Mouse (Mus musculus) limb, embryonic 14.5 days (tissue): ENCODE data around the gene Inhbb. TPM values are rescaled to one million over a fixed set of nuclear protein-coding genes. Genes with fewer than 3 reads are reported as not detected.

Experiments used
- ATAC-seq: fragments of 200-750 bp; cut with Nextera tagmentation; 2 replicates; pipeline ENCODE4 v1.8.0; 2017; ENCODE audit warnings: low read depth, moderate number of reproducible peaks, moderate TSS enrichment; ENCODE audit not compliant: low FRiP score
- DNase-seq: peaks from one replicate; pipeline ENCODE4 v3.0.0-alpha.2; 2015; ENCODE audit warnings: low spot score
- H3K27ac ChIP-seq: fragments of 300-500 bp; sonication (generic); replicated peaks from 2 replicates; pipeline ENCODE4 v1.5.1; 2014; ENCODE audit warnings: low read depth, mild to moderate bottlenecking, low read length, moderate library complexity, mixed read lengths
- H3K27me3 ChIP-seq: fragments of 300-500 bp; sonication (generic); 2 replicates; pipeline ENCODE4 v1.6.1; 2014; ENCODE audit warnings: low read length, mixed read lengths; ENCODE audit not compliant: control insufficient read depth, insufficient read depth
- H3K36me3 ChIP-seq: fragments of 300-500 bp; sonication (generic); 2 replicates; pipeline ENCODE4 v1.6.1; 2014; ENCODE audit warnings: mild to moderate bottlenecking, low read length, moderate library complexity, mixed read lengths; ENCODE audit not compliant: control insufficient read depth, insufficient read depth
- H3K4me1 ChIP-seq: fragments of 300-500 bp; sonication (generic); 2 replicates; pipeline ENCODE4 v1.6.1; 2014; ENCODE audit warnings: antibody characterized with exemption, low read length, mixed read lengths; ENCODE audit not compliant: control insufficient read depth, insufficient read depth
- H3K4me2 ChIP-seq: fragments of 300-500 bp; sonication (generic); replicated peaks from 2 replicates; pipeline ENCODE4 v1.6.1; 2014; ENCODE audit warnings: low read depth, mild to moderate bottlenecking, low read length, moderate library complexity; ENCODE audit not compliant: severe bottlenecking
- H3K4me3 ChIP-seq: fragments of 300-500 bp; sonication (generic); replicated peaks from 2 replicates; pipeline ENCODE4 v1.5.1; 2014; ENCODE audit warnings: low read length
- H3K9ac ChIP-seq: fragments of 300-500 bp; sonication (generic); 2 replicates; pipeline ENCODE4 v1.6.1; 2014; ENCODE audit warnings: mild to moderate bottlenecking, low read depth, low read length, moderate library complexity; ENCODE audit not compliant: severe bottlenecking
- H3K9me3 ChIP-seq: fragments of 300-500 bp; sonication (generic); 2 replicates; pipeline ENCODE4 v1.6.1; 2016; ENCODE audit warnings: low read length; ENCODE audit not compliant: control insufficient read depth
- POLR2A ChIP-seq: fragments of 200-500 bp; IDR thresholded peaks from 2 replicates; pipeline ENCODE4 v1.8.0; 2012; ENCODE audit warnings: inconsistent platforms, mild to moderate bottlenecking, moderate library complexity, borderline replicate concordance; ENCODE audit not compliant: insufficient read depth, insufficient read length; ENCODE audit errors: extremely low read depth
- WGBS: fragments of 180-500 bp; shearing (Covaris S2); extraction: QIAGEN DNeasy Blood & Tissue Kit; methylation state at CpG from one replicate; pipeline ENCODE4 v1.1.7; 2014; 5-methylcytosine and 5-hydroxymethylcytosine counted together
- polyA plus RNA-seq, 2 experiments: library from polyadenylated mRNA; depleted of rRNA in 1 of 2; stranded (reverse) in 1 of 2; unstranded in 1 of 2; fragments of >200 nt; fragmentation: Nextera tagmentation in 1 of 2; extraction: Ambion mirVana in 1 of 2; gene quantifications; 2 replicates each; pipeline versions ENCODE4 v1.2.1 to v1.2.3; 2012 to 2014

Gene Inhbb
- polyA plus RNA-seq, 2 experiments, result 1.6 to 2.9 TPM

DNA sequence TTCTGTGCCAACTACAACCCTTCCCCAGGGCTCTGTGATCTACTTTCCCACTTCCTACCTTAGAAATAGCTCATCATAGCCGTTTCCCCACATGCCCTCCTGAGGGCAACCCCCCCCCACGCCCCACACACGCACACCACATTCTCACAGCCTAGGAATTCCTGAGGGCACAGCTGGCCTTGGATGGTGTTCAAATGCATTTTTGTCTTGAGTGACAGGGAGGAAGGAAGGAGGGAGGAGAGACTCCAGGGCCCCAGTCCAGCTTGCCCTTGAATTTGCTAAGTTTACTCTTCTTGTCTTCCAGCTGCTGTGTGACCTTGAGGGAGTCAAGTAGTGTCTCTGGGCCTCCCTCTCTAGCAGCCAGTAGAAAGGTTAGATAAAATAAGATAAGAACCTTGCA, 17.2 kb downstream of the Inhbb start:
- ATAC-seq, result no peak
- 22% methylated on average over 3 of the region's 3 CpGs for WGBS
- Histone ChIP-seq H3K4me2 (no peak overlapping the region), H3K4me1 (no peaks in the 10 kb centered on the region), H3K27ac (no peak overlapping the region), H3K4me3 (no peak overlapping the region), H3K27me3 (no peaks in the 10 kb centered on the region), H3K9ac (no peak overlapping the region), H3K36me3 (no peaks in the 10 kb centered on the region), H3K9me3 (no peaks in the 10 kb centered on the region)
- DNase-seq, result peak; percentile 19
- TF ChIP-seq POLR2A, result no peak

DNA sequence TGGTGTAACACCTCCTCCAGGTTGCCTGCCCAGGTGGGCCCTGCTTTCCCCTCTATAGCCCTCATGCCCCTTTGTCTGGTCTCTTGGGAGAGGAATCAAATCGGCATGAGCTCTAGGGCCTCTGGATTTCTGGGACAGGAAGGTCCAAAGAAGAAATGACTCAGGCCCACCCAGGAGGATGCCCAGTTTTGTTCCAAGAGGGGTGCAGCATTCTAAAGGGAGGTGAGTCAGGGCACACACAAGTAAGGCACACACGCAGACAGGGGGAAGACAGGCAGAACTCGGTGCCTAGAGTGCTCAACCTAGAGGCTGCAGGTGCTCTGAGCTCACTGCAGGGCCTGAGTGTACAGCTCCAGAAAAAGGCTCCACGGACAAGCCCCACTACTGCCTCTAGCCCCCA, 17.7 kb downstream of the Inhbb start:
- no peak for TF ChIP-seq POLR2A
- no peaks in the 10 kb centered on the region for H3K27me3 ChIP-seq
- WGBS, result 59% methylated on average over 4 of the region's 4 CpGs
- no peak overlapping the region for H3K9ac ChIP-seq
- ATAC-seq (no peak), DNase-seq (no peak)
- H3K36me3 ChIP-seq, result no peaks in the 10 kb centered on the region
- H3K4me3 ChIP-seq, result no peak overlapping the region
- no peaks in the 10 kb centered on the region for H3K4me1 ChIP-seq
- H3K4me2 ChIP-seq, result no peak overlapping the region
- no peak overlapping the region for H3K27ac ChIP-seq
- H3K9me3 ChIP-seq, result no peaks in the 10 kb centered on the region

DNA sequence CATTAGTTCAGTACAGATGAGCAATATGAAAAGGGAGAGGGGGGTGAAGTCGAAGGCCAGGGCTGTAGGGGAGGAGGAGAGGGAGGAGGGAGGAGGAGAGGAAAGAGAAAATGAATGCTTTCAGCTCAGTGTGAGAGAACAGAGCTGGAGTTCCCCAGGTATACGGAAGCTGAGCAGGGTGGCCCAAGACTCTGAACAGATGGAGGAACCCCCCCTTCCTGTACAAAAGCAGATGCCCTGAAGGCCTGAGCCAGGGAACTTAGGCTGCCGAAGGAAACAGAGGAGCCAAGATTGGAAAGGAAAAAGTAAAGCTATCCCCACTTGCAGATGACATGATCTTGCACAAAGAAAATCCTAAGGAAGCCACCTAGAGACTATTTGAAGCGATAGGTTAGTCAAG, 20.8 kb downstream of the Inhbb start:
- 50% methylated on average over 4 of the region's 4 CpGs for WGBS
- Histone ChIP-seq H3K4me3 (no peak overlapping the region), H3K27ac (no peak overlapping the region), H3K4me2 (no peak overlapping the region), H3K4me1 (no peaks in the 10 kb centered on the region), H3K9me3 (no peaks in the 10 kb centered on the region), H3K9ac (no peak overlapping the region), H3K27me3 (no peaks in the 10 kb centered on the region), H3K36me3 (no peaks in the 10 kb centered on the region)
- ATAC-seq, result no peak
- DNase-seq, result no peak
- no peak for TF ChIP-seq POLR2A

DNA sequence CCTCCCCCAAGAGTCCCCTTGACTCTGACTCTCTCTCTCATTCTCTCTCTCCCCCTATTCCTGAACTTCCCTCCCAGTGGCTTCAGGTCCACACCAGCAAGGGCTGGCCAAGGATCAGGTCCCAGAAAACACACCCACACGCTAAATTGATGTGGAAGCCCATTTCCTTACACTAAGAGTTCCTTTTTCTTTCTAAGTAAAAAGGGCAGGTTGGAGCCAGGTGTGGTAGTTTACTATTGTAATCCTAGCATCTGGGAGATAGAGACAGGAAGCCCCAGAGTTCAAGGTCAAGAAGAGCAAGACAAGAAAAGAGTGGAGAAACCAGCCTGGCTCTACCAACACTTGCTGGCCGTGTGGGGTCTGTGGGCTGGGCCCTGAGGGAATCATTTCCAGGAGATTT, 23.4 kb downstream of the Inhbb start:
- Histone ChIP-seq H3K27me3 (no peaks in the 10 kb centered on the region), H3K4me2 (no peak overlapping the region), H3K9me3 (no peaks in the 10 kb centered on the region), H3K4me1 (no peaks in the 10 kb centered on the region), H3K4me3 (no peak overlapping the region), H3K9ac (no peak overlapping the region), H3K36me3 (no peaks in the 10 kb centered on the region), H3K27ac (no peak overlapping the region)
- no peak for ATAC-seq
- 61% methylated on average over 2 of the region's 2 CpGs for WGBS
- no peak for TF ChIP-seq POLR2A
- no peak for DNase-seq

DNA sequence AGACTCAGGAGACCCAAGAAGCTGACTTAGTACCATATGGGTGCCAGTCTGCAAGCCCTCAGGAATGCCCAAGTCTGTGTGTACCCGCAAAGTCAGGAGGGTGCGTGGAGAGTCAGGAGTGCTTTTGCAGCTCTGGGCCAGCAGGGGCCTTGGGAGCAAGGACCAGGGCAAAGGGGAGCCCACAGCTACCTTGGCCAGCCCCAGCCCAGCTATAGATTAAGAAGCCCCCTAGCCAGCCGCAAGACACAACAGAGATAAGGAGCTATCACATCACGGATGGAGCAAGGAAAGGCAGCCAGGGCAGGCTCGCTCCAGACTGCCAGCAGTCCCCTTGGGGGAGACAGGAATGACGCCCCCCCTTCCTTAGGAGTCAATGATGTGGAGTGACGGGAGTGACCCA, 24.2 kb downstream of the Inhbb start:
- Histone ChIP-seq H3K27me3 (no peaks in the 10 kb centered on the region), H3K9me3 (no peaks in the 10 kb centered on the region), H3K4me3 (no peak overlapping the region), H3K36me3 (no peaks in the 10 kb centered on the region), H3K4me1 (no peaks in the 10 kb centered on the region), H3K9ac (no peak overlapping the region), H3K4me2 (no peak overlapping the region), H3K27ac (no peak overlapping the region)
- no peak for TF ChIP-seq POLR2A
- 84% methylated on average over 7 of the region's 7 CpGs for WGBS
- ATAC-seq (no peak), DNase-seq (no peak)

DNA sequence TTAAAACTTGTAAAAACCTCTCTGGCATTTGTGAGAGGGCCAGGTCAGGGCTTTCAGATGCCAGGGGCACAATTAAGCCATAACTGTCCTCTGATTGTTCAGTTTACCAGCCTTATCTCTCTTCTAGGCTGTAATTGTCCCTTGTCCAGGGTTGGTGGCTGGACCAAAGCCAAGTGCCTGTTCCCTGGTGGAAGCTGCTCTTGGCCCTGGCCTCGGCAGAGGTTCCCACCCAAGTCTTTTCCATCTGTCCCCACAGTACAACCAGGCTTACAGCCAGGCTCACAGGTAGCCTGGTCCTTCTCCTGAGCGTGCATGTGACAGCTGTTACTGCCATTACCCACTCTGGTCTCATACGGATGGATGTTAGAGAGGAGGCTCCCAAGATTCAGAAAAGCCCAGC, 30.7 kb downstream of the Inhbb start:
- no peak overlapping the region for H3K27ac ChIP-seq
- no peaks in the 10 kb centered on the region; the same call in 1 of the 2 replicates for H3K4me1 ChIP-seq
- no peak for DNase-seq
- H3K9me3 ChIP-seq, result no peaks in the 10 kb centered on the region
- ATAC-seq, result no peak
- no peak overlapping the region for H3K4me3 ChIP-seq
- no peak for TF ChIP-seq POLR2A
- no peaks in the 10 kb centered on the region for H3K27me3 ChIP-seq
- no peaks in the 10 kb centered on the region for H3K36me3 ChIP-seq
- H3K4me2 ChIP-seq, result no peak overlapping the region
- 51% methylated on average over 3 of the region's 3 CpGs for WGBS
- no peak overlapping the region for H3K9ac ChIP-seq
